Mouse (Mus musculus): ENCODE data around the gene Kazn.

DNA sequence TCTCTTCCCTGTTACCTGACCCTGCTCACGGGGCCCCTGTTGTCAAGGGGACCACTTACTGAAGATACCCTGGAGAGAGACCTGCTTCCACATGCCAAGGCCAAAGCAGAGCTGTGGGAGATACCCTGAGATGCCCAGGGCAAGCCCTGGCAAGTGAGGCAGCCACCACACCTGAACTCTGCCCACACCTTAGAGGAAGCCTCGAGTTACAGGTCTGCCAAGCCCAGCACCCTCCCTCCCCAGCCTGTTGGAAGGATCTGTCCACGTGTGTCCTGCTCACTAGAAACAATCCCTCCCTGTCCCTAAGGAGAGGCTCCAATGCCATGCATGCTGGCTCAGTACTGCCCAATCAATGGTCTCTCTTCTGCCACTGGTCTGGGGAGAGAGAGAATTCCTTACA is 56.2 kb downstream of the Kazn start:
- TF ChIP-seq GATA1 (IDR thresholded peaks at IDR 0.05; ENCODE audit: low read length) = no peak
- no peak for TF ChIP-seq TAL1 (IDR thresholded peaks at IDR 0.05; ENCODE audit: low read length)

All from erythroblast, embryonic 14.5 days (primary cell).